Mouse (Mus musculus) 3T3-L1 (cell line): ENCODE data around the gene Sash1.

Source experiments
- DNase-seq: peaks from one replicate; pipeline ENCODE4 v3.0.0-alpha.2; 2015; ENCODE audit warnings: low read depth, low spot score

Sash1 gene

GRCm38 (mm10) chr10:8856942-8857341 is 28.9 kb downstream of the Sash1 start:
- no peak for DNase-seq

GRCm38 (mm10) chr10:8853326-8853725 is 32.5 kb downstream of the Sash1 start:
- DNase-seq = no peak

- no peak for DNase-seq
Observed at GRCm38 (mm10) chr10:8851625-8852024, 34.2 kb downstream of the Sash1 start.

GRCm38 (mm10) chr10:8847974-8848373 is 37.9 kb downstream of the Sash1 start:
- no peak for DNase-seq

GRCm38 (mm10) chr10:8846258-8846657 is 39.6 kb downstream of the Sash1 start:
- DNase-seq = no peak

GRCm38 (mm10) chr10:8845230-8845770 is 40.6 kb downstream of the Sash1 start:
- no peak for DNase-seq

- DNase-seq = no peak
Observed at GRCm38 (mm10) chr10:8839956-8840355, 45.9 kb downstream of the Sash1 start.

GRCm38 (mm10) chr10:8833816-8834464 is 51.9 kb downstream of the Sash1 start:
- DNase-seq = peak; percentile 29

GRCm38 (mm10) chr10:8826303-8826702 is 59.6 kb downstream of the Sash1 start:
- no peak for DNase-seq

- DNase-seq = no peak
Observed at GRCm38 (mm10) chr10:8825874-8826273, 60.0 kb downstream of the Sash1 start.

GRCm38 (mm10) chr10:8818066-8818465 is 67.8 kb downstream of the Sash1 start:
- no peak for DNase-seq

GRCm38 (mm10) chr10:8813984-8814578 is 71.8 kb downstream of the Sash1 start:
- DNase-seq = no peak

- no peak for DNase-seq
Observed at GRCm38 (mm10) chr10:8813259-8813658, 72.6 kb downstream of the Sash1 start.

GRCm38 (mm10) chr10:8812807-8813206 is 73.1 kb downstream of the Sash1 start:
- peak; percentile 59 for DNase-seq

GRCm38 (mm10) chr10:8811261-8812039 is 74.4 kb downstream of the Sash1 start:
- peak; percentile 76 for DNase-seq

GRCm38 (mm10) chr10:8810496-8810895 is 75.4 kb downstream of the Sash1 start:
- DNase-seq = no peak

- no peak for DNase-seq
Observed at GRCm38 (mm10) chr10:8808383-8808782, 77.5 kb downstream of the Sash1 start.

GRCm38 (mm10) chr10:8807581-8807980 is 78.3 kb downstream of the Sash1 start:
- DNase-seq = no peak

GRCm38 (mm10) chr10:8805402-8805801 is 80.5 kb downstream of the Sash1 start:
- DNase-seq = no peak

- DNase-seq = no peak
Observed at GRCm38 (mm10) chr10:8804292-8804691, 81.6 kb downstream of the Sash1 start.

- DNase-seq = no peak
Observed at GRCm38 (mm10) chr10:8801719-8802347, 84.0 kb downstream of the Sash1 start.

GRCm38 (mm10) chr10:8801139-8801613 is 84.7 kb downstream of the Sash1 start:
- no peak for DNase-seq
